Mouse (Mus musculus) frontal cortex, postnatal 36 days (tissue): ENCODE results near the gene Os9.
"Not testable (repeated sequence)": the region's sequence is repeated elsewhere in the genome, so short reads cannot be mapped to it uniquely, and the experiment has no call there.

Experiments used
- DNase-seq, 2 experiments: peaks; one replicate each; pipeline ENCODE4 v3.0.0; 2022; ENCODE audit warnings: low spot score in 2 of 2

The Os9 gene

GRCm38 (mm10) chr10:127063913-127064870 is 56.7 kb downstream of the Os9 start:
- DNase-seq, result no peak

GRCm38 (mm10) chr10:127063239-127063872 is 57.6 kb downstream of the Os9 start, which contains the start of gene Cdk4:
TSS of gene Cdk4 (plus strand) at chr10:127063534.
- peak; percentile 98 for DNase-seq

- DNase-seq, result no peak
Observed at GRCm38 (mm10) chr10:127062503-127062902, 58.4 kb downstream of the Os9 start.

- DNase-seq, result not testable (repeated sequence)
Observed at GRCm38 (mm10) chr10:127062101-127062500, 58.8 kb downstream of the Os9 start.

GRCm38 (mm10) chr10:127061513-127061912 is 59.4 kb downstream of the Os9 start:
- no peak for DNase-seq

- DNase-seq, result no peak
Observed at GRCm38 (mm10) chr10:127061085-127061484, 59.8 kb downstream of the Os9 start.

- peak; percentile 67 to 71 for DNase-seq
Observed at GRCm38 (mm10) chr10:127059968-127060916, 60.7 kb downstream of the Os9 start, which contains the start of gene March9. TSS of gene March9 (minus strand) at chr10:127060184.

- no peak for DNase-seq
Observed at GRCm38 (mm10) chr10:127059174-127059967, 61.6 kb downstream of the Os9 start.

GRCm38 (mm10) chr10:127058708-127059107 is 62.2 kb downstream of the Os9 start:
- DNase-seq, result no peak

GRCm38 (mm10) chr10:127058161-127058560 is 62.8 kb downstream of the Os9 start:
- peak; percentile 74 to 81 for DNase-seq

- no peak for DNase-seq
Observed at GRCm38 (mm10) chr10:127056490-127056889, 64.4 kb downstream of the Os9 start.

GRCm38 (mm10) chr10:127055406-127055805 is 65.5 kb downstream of the Os9 start:
- DNase-seq, result no peak

- DNase-seq, result no peak
Observed at GRCm38 (mm10) chr10:127054646-127055045, 66.3 kb downstream of the Os9 start.

GRCm38 (mm10) chr10:127050119-127050474 is 70.8 kb downstream of the Os9 start:
- DNase-seq, result no peak

GRCm38 (mm10) chr10:127049395-127050118 is 71.4 kb downstream of the Os9 start:
- DNase-seq, result no peak

- DNase-seq, result no peak
Observed at GRCm38 (mm10) chr10:127048608-127049394, 72.1 kb downstream of the Os9 start.

GRCm38 (mm10) chr10:127047954-127048353 is 73.0 kb downstream of the Os9 start, which contains the start of gene Cyp27b1:
TSS of gene Cyp27b1 (plus strand) at chr10:127048250.
- DNase-seq, result no peak
